Mouse (Mus musculus): ENCODE measurements around the gene Mgst2.

The Mgst2 gene

DNA sequence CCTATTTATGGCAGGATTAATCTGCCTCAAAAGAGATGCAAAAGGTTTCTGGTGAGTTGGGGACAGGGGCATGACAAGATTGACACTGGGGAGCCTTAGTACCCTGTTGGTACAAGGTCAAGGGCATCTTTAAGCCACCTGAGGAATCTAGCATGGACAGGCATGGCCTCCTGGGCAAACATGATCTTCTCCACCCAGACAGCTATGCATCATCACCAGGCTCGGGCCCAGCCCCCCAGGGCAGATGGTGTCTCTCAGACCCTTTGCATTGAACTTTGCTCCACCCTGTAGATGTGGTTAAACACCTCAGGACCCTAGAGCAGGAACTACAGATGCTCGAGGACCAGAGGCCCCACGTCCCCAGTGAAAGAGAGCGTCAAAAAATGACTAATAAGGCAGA, at the start of gene Mgst2:
Gene Mgst2 (plus strand): TSS at position 301 of the 400 bp plus-strand sequence.
- DNase-seq (ENCODE audit: low spot score): no peak

DNA sequence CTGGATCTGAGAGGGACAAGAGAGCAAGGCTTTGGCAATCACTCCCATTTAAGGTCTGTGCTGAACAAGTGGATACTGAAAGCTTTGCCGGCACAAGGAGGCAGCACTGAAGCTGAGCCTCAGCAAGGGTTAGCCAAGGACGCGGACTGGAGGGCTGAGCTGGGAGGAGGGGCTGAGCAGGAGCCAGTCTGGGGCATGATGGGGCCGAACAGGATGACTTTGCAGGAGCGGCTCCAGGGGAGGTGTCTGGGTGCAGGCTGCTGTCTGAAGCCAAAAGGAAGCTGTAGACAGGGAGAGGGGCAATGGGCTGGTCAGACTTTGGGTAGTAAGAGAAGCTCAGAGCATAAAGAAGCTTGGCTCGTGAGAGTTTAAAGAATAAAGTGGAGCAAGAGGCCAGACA, 48.2 kb upstream of the Mgst2 start:
- DNase-seq (ENCODE audit: low spot score): no peak

DNA sequence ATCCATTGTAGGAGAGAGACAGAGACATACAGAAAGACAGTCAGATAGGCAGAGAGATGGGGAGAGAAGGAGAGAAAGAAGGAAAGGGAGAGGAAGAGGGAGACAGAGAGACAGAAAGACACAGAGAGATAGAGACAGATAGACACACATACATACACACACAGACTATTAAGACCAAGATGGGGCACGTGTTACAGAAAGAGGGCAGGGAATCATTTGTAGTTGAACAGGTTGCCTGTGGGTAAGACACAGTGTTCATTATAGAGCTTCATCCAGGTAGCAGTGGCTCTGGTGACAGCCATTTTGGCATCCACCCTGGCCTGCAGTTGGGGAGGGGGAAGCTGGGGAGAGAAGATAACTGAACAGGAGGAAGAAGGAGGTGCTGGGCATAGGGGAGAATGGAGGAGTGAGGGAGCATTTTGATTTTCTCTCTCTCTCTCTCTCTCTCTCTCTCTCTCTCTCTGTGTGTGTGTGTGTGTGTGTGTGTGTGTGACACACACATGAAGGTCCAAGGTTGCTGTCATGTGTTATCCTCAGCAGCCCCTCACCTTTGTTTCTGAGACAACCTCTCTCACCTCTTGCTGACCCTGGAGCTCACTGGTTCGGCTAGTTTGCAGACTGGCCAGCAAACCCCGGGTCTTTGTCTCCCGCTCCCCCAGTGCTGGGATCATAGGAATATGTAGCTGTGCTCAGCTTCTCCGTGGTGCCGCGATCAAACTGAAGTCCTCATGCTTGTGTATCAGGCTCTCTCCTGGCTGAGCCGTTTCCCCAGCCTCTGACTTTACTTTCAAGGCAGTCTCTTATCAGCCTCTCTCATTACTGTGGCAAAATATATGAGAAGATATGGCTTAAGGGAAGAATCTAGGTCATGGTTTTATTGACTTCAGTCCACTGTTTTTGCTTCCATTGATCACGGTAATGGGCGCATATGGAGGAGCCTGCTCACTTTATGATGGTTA, 47.5 kb upstream of the Mgst2 start:
- DNase-seq (ENCODE audit: low spot score): no peak

DNA sequence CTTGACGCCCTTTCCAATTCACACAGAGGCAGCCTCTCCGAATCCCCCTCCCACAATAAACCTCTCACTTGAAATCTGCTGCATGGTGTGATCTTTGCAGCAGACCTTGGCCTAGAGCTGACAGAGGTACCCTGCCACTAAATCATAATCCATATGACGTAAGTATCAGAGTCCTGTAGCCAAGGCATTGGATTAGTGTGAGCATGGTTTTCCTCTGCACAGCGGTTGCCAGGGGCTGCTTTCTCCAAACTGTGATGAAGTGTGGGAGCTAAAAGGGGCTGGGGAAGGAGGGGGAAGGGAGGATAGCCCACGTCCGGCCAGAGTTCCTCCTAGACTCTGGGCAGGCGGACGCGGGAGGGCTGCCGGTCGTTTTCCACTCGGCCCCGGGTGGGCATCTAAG, 45.9 kb upstream of the Mgst2 start:
- DNase-seq (ENCODE audit: low spot score): no peak

DNA sequence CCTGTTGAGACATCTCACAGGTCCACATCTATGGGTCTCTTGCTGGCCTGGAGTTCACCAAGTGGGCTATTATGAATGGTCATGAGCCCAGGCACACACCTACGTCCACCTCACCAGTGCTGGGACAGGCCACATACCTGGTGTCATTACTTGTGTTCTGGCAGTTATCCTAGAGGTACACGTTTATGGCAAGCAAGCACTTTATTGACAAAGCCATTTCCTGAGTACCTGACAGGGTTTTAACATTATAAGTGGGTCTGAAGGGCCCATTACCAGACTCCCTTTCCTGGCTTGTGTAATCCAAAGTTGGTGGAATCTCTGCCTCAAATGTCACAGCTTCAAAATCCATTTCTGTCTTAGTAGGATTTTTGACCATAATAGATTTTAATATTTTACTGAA, 36.2 kb upstream of the Mgst2 start:
- DNase-seq (ENCODE audit: low spot score): no peak

DNA sequence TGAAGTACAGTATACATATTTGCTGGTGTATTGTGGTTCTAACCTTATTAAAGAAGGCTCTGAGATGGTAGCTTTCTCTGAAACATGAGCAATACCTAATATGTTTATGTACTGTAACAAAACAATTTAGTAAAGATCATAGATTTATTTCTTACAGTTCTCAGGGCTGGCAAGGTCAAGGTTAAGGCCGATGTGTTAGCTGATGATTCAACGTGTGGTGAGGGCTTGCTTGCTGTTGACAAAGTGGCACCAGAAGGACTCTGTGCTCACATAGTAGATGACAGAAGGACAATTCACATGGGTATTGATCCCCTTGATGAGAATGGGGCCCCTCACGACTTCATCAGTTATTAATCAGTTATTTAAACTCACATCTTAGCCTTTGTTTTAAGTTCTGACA, 32.4 kb upstream of the Mgst2 start:
- DNase-seq (ENCODE audit: low spot score): no peak

DNA sequence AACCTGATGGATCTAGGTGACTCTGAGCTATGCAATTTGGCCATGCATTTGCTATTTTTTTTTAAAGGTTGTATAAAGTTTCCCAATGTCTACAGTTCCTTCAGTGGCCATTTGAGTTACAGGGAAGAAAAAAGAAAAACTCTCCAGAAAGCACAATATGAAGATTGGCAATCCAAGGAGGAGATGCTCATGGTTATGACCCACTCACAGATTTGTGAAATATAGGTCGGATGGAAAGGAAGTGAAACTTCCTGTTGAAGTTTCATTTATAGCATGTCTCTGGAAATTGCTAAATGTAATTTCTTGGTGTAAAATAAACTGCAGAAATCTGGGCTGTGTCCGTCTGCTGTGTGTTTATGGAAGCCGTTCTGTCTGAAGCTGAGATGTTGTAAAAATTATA, 31.2 kb upstream of the Mgst2 start:
- DNase-seq (ENCODE audit: low spot score): no peak

DNA sequence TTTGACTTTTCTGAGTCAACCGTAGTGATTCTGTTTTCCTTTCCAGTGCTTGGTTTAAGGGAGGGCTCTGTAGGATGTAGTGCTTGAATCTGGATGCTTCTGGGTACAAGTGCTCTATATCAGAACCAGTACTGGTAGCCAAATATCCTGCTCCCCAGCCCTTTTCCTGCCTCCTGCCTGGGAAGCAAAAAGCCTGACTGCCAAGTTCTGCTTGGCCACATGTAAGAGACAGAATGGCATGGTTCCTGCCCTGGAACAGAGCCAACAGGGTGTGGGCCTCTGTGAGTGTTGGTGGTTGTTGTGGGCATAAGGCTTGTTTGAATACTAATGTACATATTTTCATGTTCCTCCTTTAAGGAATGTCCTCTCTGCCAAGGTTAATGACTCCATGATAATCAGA, 29.4 kb upstream of the Mgst2 start:
- no peak for DNase-seq (ENCODE audit: low spot score)

DNA sequence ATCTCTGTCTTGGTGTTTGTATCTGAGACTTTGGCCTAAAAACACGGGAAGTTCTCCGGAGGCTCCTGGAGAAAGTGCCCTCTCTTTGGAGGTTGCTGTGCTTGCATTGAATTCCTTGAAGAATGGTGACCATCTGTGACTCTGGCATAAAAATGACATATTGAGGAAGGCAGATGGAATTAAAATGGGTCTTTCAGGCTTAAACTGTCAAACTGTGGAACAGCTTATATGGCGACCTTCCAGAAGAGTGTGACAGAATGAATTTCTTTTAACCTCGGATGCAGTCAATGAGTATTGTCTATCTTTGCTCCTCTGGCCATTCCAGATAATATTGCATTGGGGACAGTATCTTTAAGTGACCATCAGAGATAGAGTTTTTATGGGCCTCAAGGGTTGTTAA, 28.2 kb upstream of the Mgst2 start:
- DNase-seq (ENCODE audit: low spot score): no peak

DNA sequence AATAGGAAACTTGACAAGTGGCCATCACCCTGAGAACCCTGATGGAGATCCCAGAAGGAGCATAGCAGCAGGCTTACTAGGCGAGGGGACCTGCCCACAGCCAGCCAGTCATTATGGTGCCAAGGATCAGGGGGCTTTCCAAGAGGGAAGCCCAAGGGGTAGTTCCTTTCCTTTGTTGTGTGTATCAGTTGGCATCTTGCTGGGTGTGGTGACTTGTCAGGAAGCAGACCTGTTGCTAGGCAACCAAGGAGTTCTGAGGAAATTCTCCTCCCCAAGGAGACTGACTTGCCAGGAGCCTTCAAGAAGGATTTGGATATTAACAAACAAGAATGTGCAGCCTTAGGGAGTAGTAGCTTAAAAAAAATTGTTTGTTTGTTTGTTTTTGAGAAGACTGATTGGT, 25.7 kb upstream of the Mgst2 start:
- no peak for DNase-seq (ENCODE audit: low spot score)

DNA sequence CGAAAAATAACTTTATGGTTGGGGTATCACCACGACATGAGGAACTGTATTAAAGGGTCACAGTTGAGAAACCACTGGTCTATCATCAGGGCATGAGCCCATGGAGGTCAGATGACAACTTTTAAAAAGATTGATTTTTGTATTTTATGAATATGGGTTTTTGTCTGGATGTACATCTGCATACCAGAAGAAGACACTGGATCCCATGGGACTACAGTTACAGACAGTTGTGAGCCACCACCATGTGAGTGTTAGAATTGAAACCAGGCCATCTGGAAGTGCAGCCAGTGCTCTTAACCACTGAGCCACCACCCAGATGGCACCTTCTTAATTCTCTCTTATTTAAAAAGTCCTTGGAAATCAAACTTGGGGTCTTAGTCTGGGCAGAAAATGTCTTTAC, 24.2 kb upstream of the Mgst2 start:
- DNase-seq (ENCODE audit: low spot score): no peak

DNA sequence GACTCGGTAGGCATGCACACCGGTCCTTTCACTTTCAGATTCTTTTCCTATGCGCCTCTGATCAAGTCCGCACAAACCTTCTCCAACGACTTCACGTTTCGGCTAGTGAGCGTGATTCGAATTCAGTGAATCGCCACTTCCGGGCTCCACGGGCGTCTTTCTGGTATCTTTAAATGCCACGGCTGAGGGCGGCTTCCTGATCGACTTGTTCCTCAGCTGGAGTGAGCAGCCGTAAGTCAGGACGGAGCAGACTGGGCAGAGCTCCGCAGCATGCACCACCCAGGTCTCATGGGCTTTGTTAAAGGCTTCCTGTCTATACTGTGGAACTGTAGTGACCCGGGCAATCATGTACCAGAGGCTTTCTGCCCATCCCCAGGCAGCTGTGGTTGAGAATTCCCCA, 23.5 kb upstream of the Mgst2 start:
- DNase-seq (ENCODE audit: low spot score): no peak

DNA sequence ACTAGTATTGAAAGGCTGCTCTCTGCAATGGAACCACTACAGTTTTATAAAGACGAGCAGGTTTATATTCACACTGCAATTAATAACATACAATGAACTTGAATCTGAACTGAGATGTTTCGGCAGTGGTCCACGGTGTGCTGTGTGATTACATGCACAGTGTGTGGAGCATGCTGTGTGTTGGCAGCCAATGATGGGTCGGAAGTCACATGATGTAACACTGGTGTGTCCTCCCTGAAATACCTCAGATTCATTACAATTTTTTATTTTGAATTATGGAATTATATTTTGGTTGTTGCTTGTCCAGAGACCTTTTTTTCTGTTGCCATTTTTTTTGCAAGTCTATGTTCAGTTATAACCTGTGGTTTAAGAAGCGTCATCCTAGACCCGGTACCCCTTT, 22.8 kb upstream of the Mgst2 start:
- no peak for DNase-seq (ENCODE audit: low spot score)

DNA sequence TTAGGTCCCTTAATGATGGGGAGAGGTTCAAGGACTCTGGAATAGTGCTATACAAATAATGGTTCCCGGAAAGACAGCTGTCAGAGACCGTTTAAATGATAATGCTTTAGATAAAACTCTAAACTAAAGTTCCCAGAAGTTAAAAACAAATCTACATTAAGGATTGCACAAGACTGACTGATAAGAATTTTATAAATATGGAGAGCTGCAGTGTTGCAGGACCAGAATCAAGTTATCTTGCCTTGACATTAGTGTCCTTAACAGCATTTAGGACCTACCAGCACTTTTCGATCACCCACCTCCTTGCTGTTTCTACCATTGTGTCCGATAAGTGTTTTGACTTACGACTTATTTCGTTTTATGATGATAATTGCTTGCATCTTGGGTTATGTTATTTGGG, 21.9 kb upstream of the Mgst2 start:
- DNase-seq (ENCODE audit: low spot score): no peak

DNA sequence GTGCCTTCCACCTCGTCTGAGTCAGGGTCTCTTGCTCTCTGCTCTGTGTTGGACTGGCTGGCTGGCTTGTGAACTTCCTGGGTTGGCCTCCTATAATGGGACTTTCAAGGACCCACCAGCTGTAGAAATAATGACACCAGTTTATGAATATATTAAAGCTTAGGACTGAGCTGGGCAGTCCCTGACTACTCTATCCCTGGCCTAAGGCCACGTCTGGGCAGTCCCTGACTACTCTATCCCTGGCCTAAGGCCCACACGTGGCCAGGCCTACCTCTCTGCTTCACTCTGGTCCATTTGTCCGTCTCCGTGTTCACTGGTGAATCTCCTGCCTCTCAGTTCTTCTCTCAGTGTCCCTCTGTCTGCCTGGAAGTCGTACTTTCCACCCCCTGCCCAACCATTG, 14.7 kb upstream of the Mgst2 start:
- DNase-seq (ENCODE audit: low spot score): no peak

DNA sequence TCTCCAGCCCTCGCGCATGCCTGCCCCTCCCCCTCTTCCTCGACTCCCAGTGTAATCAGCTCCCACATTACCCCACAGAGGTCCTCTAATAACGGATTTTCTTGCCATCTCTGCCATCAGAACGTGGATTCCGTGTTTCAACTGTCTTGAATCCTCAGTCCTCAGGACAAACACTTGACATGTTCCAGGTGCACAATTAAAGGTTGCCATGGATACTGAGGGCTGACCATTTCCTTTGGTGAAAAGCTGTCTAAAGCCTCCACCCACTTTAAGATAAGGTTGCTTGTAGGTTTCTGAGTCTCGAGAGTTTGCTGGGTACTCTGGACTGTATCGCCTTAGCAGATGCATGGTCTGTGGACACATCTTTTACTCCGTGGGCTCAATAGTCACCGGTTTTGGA, 13.9 kb upstream of the Mgst2 start:
- no peak for DNase-seq (ENCODE audit: low spot score)

DNA sequence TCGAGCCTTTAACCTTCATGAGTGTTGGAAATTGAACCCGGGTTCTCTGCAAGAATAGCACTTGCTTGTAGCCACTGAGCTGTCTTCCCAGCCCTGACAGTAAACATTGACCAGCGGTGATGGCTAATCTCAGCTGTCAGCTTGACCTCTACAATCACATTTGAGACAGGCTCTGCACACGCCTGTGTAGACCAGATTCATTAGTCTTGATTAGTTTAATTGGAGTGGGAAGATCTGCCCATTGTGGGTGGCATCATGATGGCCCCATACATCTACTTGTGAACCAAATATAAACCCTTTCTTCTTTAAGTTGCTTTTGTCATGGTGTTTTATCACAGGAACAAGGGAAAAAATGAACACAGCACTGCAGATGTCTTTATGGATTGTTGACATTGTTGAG, 12.8 kb upstream of the Mgst2 start:
- no peak for DNase-seq (ENCODE audit: low spot score)

DNA sequence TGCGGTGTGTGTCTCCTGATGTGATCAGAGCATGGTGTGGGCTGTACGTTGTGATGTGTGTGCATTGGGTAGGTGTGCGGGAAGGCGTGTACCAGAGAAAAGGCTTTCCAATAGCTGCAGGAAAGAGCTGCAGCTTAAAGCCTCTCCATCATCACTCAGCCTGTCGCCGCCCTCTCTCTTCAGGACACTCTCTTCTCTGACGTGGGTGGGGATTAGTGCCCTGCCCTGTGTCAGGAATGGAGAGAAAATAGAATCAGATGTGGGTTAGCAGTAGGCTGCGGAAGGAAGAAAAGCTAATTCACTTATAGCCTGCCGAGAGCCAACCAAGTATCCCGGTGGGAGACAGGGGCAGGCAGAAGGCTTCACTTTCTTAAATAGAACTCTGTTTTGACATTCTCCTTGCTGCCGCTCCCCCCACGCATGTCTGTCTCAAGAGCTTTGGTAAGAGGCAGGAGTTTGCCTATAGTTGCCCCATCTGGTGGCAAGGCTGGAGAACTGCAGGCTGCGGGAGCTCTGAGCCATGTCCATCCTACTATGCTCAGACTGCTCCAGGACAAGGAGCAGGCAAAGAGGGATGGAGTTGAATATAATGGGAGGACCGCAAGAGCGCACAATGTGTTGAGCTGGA, 12.0 kb upstream of the Mgst2 start:
- DNase-seq (ENCODE audit: low spot score): peak; percentile 80

DNA sequence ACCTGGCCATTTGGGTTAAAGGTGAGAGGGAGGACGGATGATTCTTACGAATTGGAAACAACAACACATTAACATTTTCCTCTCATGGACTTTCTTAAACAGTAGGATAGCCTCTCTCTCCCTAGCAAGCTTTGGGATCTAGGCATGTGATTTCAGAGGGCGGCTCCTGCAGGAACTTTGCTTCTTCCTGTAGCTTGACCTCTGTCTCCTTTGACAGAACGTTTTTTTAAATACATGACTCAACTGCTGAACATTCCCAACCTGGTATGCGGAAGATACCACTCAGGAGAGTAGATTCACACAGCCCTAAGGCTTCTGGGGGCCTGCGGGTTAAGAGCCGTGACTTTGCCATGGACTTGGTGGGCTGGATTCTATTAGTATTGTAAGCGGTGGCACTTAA, 10.7 kb upstream of the Mgst2 start:
- no peak for DNase-seq (ENCODE audit: low spot score)

DNA sequence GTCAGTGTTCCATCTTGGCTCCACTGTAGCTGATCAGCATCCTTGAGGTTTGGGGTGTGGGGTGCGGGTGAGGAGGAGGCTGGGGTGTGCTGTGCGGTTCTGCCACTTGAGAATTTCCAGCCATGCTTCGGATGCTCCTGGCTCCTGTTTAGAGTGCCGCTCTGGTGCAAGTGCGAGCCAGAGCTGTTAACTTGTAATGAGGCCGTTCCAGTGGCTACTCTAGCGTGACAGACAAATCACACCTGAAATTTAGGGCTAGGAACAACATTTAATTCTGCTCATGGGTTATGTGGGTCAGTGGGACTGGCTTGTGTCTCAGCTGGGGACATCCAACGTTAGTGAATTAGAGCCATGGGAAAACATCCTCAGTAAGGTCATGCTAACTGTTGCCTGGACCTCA, 10.2 kb upstream of the Mgst2 start:
- DNase-seq (ENCODE audit: low spot score): no peak

DNA sequence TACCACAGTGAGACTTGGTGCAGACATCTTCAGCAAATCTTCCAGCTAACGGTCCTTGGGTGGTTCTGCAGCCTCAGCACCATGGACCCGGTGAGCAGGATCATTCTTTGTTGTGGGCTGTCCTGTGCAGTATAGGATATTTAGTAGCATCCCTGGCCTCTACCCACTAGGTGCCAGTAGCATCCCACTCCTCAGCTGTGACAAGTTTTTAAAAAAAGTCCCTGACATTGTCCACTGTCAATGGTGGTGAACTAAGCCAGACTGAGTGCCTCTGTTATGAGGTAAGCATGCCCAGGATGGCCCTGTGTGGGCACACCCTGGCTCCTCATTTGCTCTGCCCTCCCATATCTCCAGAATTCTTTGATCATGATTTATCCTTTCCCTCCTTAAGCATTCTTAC, 9.0 kb upstream of the Mgst2 start:
- DNase-seq (ENCODE audit: low spot score): no peak

DNA sequence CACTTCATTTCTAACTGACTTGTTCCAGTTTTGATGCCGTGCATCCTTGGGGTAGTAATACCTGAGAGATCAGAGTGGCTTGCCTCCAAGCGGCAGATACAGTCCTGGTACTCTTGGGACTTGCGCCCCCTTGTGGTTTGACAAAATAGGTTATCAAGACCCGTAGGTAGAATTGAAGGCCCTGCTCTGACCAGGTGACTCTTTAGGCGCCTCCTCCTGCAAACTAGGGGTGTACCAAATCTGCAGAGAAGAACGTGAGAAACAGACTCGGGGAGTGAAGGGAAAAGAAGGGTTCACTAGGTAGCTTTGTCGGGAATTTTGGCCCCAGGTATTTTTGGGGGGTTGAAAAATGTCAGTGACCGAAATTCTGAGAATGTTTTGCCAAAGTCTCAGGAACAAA, 7.9 kb upstream of the Mgst2 start:
- peak; percentile 71 for DNase-seq (ENCODE audit: low spot score)

DNA sequence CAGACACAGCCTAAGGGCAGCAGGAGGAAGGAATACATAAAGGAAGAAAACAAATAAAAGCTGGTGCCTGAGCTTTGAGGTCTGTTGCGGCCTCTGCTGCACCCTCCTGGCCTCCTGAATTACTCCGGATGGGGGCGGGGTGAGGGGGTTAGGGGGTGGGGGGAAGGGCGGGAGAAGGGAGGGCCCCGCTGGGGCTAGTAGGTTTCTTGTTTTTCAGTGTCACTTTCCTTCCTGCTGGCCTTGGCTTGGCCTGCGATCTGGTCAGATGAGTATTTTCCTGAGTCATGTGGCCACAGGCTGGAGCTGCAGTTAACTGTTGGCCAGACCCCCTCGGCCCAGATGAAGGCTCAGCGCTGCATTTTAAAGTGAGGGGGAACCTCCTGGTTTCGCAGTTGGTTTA, 7.5 kb upstream of the Mgst2 start:
- DNase-seq (ENCODE audit: low spot score): no peak
